Mouse (Mus musculus) midbrain, embryonic 12.5 days (tissue): ENCODE measurements around the gene Stard13. TPM values are rescaled to one million over a fixed set of nuclear protein-coding genes. Genes with fewer than 3 reads are reported as not detected.

ENCODE experiments used
- ATAC-seq: fragments of 200-750 bp; cut with Nextera tagmentation; 2 replicates; pipeline ENCODE4 v1.8.0; 2017; ENCODE audit warnings: low read depth, moderate TSS enrichment, moderate library complexity; ENCODE audit not compliant: low FRiP score
- H3K27ac ChIP-seq: fragments of 300-500 bp; sonication (generic); replicated peaks from 2 replicates; pipeline ENCODE4 v1.5.1; 2016; ENCODE audit warnings: mild to moderate bottlenecking
- H3K27me3 ChIP-seq: fragments of 300-500 bp; sonication (generic); 2 replicates; pipeline ENCODE4 v1.6.1; 2016; ENCODE audit warnings: mild to moderate bottlenecking
- H3K36me3 ChIP-seq: fragments of 300-500 bp; sonication (generic); 2 replicates; pipeline ENCODE4 v1.6.1; 2016
- H3K4me1 ChIP-seq: fragments of 300-500 bp; sonication (generic); 2 replicates; pipeline ENCODE4 v1.6.1; 2016
- H3K4me2 ChIP-seq: fragments of 300-500 bp; sonication (generic); replicated peaks from 2 replicates; pipeline ENCODE4 v1.6.1; 2016; ENCODE audit warnings: mild to moderate bottlenecking, moderate library complexity
- H3K4me3 ChIP-seq: fragments of 300-500 bp; sonication (generic); 2 replicates; pipeline ENCODE4 v1.5.1; 2016; ENCODE audit warnings: mild to moderate bottlenecking
- H3K9ac ChIP-seq: fragments of 300-500 bp; sonication (generic); replicated peaks from 2 replicates; pipeline ENCODE4 v1.6.1; 2016; ENCODE audit warnings: mild to moderate bottlenecking, moderate library complexity
- H3K9me3 ChIP-seq: fragments of 300-500 bp; sonication (generic); 2 replicates; pipeline ENCODE4 v1.6.1; 2016; ENCODE audit warnings: mild to moderate bottlenecking
- WGBS: fragments of 180-500 bp; shearing (Covaris S2); methylation state at CpG from one replicate; pipeline ENCODE4 v1.1.7; 2016; 5-methylcytosine and 5-hydroxymethylcytosine counted together
- polyA plus RNA-seq: library from polyadenylated mRNA; unstranded; fragments of >200 nt; fragmentation: Nextera tagmentation; extraction: Ambion mirVana; gene quantifications from 2 replicates; pipeline ENCODE4 v1.2.1, GENCODE M21; 2016

Stard13 gene
- polyA plus RNA-seq, 1 experiment from 2014 or later = 5.6 TPM

DNA sequence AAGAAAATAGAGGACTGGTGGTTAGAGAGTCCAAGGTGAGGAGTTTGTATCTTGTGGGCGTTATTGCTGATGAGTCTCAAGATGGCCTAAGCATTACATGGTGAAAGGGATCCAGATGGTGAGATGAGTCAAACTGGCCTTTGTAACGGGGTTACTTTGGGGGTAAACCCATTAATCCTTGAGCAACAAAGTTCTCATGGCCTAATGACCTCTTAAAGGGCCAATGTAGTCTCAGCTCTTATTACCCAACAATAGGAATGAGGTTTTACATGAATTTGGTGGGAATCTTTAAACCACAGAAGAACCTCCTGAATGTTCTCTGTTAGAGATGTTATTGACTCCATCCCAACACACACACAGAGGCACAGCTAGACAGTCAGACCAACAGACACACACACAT, 14.4 kb upstream of the Stard13 start:
- H3K36me3 ChIP-seq = no peaks in the 10 kb centered on the region
- no peak overlapping the region for H3K27ac ChIP-seq
- WGBS = 73% methylated on average over 2 of the region's 2 CpGs
- no peaks in the 10 kb centered on the region for H3K9me3 ChIP-seq
- H3K4me2 ChIP-seq = no peak overlapping the region
- no peak for ATAC-seq
- no peaks in the 10 kb centered on the region for H3K27me3 ChIP-seq
- H3K4me1 ChIP-seq = peaks cover 2% of the 10 kb centered on the region; the same call in 1 of the 2 replicates
- H3K9ac ChIP-seq = no peak overlapping the region
- no peak overlapping the region for H3K4me3 ChIP-seq

DNA sequence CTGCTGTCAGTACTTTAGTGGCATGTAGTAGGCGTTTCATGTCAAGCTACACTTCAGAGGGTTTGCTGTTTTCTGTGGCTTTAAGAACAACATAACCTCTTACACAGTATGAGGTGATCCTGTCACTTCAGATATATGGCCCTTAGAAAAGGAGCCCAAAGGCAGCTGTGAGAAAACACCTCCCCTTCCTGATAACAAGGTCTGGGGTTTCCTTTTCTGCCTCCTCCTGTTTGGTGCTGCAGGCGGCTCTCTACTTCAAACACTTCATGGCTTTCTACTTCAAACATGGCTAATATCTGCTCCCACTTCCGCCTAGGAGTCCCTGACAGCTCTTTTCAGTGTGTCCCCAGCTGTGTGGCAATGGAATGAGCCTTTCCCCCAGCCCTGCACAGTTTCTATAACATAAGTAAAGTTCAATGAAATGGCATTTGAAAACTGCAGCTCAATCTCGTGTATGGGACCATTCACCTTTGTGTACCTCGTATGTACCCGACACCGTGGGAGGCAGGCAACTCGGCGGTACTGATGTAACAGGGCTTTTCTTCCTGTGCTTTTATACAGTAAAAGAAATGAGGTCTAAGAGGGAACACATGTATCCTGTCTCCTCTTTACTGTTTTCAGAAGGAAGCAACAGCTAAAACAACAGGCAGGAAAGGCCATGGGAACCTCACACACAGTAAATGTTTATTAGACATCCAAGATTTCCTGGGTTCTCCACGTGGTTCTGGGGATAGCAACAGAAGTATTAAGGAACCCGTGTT, 13.7 kb upstream of the Stard13 start:
- Histone ChIP-seq H3K4me1 (peaks cover 2% of the 10 kb centered on the region; the same call in 1 of the 2 replicates), H3K27me3 (no peaks in the 10 kb centered on the region), H3K27ac (no peak overlapping the region), H3K4me2 (no peak overlapping the region), H3K9me3 (no peaks in the 10 kb centered on the region), H3K4me3 (no peak overlapping the region), H3K36me3 (no peaks in the 10 kb centered on the region), H3K9ac (no peak overlapping the region)
- no peak for ATAC-seq
- WGBS = 72% methylated on average over 11 of the region's 11 CpGs

DNA sequence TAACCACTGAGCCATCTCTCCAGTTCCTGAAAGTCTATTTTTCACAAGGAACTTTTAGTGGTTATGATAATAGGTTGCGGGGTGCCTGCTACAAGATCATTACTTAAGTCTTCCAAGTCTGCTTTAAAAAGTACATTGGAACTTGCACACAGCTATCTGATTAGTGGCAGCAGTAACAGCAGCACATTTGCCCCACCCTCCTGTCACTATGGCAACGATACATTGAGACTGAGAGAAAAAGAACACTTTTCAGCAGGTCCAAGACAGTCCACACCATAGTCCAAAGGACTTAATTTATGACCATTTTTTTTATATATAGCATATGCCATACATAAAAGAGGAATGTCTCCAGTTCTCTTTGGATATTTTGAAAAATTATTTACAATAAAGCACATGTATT, 12.7 kb upstream of the Stard13 start:
- H3K36me3 ChIP-seq = no peaks in the 10 kb centered on the region
- no peak overlapping the region for H3K4me2 ChIP-seq
- H3K4me1 ChIP-seq = peaks cover 2% of the 10 kb centered on the region; the same call in 1 of the 2 replicates
- H3K27ac ChIP-seq = no peak overlapping the region
- H3K27me3 ChIP-seq = no peaks in the 10 kb centered on the region
- WGBS = 89% methylated on average over 2 of the region's 2 CpGs
- no peak overlapping the region for H3K9ac ChIP-seq
- H3K9me3 ChIP-seq = no peaks in the 10 kb centered on the region
- ATAC-seq = no peak
- no peak overlapping the region for H3K4me3 ChIP-seq

DNA sequence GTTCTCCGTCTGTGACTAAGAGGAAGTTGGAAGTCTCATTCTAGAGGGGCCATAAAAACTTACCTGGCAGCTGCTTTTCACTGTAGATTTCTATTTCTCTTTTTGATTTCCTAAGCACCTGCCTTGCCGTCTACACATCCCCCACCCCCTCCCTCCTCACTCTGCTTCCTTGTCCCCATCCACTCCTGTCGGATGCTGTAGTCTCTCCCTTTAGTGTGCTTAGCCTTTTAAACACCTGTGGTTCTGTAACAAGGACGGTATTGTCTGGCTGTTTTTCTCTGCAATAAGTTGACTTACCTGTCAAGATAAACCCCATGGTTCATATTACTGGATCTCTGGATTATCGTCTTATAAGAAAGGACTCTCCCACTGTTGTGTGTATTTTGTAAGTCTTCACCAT, 11.9 kb upstream of the Stard13 start:
- 90% methylated on average over 5 of the region's 5 CpGs for WGBS
- Histone ChIP-seq H3K4me2 (no peak overlapping the region), H3K4me3 (no peak overlapping the region), H3K36me3 (no peaks in the 10 kb centered on the region), H3K4me1 (peaks cover 2% of the 10 kb centered on the region; the same call in 1 of the 2 replicates), H3K27ac (no peak overlapping the region), H3K27me3 (no peaks in the 10 kb centered on the region), H3K9ac (no peak overlapping the region), H3K9me3 (no peaks in the 10 kb centered on the region)
- ATAC-seq = no peak

DNA sequence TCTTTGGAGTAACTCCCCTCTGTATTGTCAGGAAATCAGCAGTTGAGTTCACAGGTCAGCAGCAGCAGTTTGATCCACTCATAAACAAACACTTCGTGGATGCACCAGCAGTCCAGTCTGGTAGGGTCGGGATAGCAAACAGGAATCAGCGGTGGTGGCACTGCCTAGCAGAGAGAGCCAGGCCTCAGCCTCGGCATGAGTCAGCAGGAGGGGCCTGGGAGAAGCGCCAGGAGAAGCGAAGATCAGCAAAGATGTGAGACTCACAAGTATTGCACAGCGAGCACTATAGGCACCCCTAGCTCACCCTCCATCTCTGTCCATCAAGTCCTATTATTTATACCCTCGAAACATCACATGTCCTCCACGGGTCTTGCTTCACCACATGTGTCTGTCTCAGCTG, 5.1 kb upstream of the Stard13 start:
- no peak overlapping the region for H3K9ac ChIP-seq
- ATAC-seq = no peak
- H3K27me3 ChIP-seq = peaks cover 10% of the 10 kb centered on the region; the same call in 1 of the 2 replicates

DNA sequence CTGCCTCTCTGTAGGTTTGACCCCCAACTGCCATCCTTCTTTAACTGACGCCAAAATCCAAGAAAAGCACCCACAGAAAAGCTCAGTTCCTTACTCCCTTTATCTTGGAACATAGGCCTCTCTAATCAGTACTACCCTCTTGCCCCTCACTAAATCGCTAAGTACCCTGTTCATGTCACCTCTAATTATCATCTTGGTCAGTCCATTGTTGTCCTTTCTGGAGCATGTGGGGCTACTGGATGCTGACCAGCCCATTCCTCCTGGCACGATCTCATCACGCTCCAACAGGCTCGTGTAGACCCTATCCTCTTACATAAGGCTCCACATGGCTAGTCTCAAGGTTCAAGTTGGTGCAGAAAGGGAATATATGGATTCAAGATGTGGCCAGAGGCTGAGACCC, 2.8 kb upstream of the Stard13 start:
- H3K36me3 ChIP-seq = no peaks in the 10 kb centered on the region
- no peak overlapping the region for H3K4me3 ChIP-seq
- H3K27me3 ChIP-seq = peaks cover 30% of the 10 kb centered on the region
- 75% methylated on average over 5 of the region's 5 CpGs for WGBS
- H3K4me1 ChIP-seq = peaks cover 11% of the 10 kb centered on the region; the same call in 1 of the 2 replicates
- H3K27ac ChIP-seq = no peak overlapping the region
- no peak for ATAC-seq
- no peak overlapping the region for H3K4me2 ChIP-seq
- no peak overlapping the region for H3K9ac ChIP-seq
- no peaks in the 10 kb centered on the region for H3K9me3 ChIP-seq

More for the DNA sequence above, 5.1 kb upstream of the Stard13 start:
- Histone ChIP-seq H3K9me3 (no peaks in the 10 kb centered on the region), H3K36me3 (no peaks in the 10 kb centered on the region), H3K27ac (no peak overlapping the region), H3K4me2 (no peak overlapping the region), H3K4me1 (peaks cover 3% of the 10 kb centered on the region; the same call in 1 of the 2 replicates), H3K4me3 (no peak overlapping the region)
- 78% methylated on average over 9 of the region's 9 CpGs for WGBS

DNA sequence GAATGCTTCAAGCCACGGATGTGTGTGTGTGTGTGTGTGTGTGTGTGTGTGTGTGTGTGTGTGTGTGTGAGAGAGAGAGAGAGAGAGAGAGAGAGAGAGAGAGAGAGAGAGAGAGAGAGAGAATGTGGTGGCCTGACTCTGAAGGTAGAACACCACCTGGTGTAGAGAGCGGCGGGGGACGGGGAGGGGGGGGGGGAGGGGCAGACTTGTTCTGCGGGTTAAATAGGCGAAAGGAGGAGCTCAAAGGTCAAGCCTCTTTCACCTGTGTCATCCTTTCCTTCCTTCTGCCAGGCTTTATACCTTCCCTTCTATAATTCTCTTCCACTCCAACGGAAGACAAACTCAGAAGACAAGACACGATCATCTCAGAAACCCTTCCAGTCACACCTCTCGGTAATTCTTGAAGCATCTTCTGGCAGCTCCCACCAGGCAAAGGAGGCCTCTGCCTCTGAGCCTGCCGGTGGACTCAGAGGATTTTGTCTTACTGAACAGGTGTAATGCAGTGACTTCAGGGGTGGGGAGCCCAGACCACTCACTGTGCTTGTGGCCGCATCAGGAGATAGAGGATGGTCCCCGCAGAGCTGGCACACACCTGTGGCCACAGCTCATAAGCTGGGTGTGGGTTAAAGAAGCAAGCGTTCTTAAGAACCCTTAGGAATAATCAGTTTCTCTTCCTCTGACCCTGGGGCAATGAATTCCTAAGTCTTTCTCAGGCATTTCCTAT, 898 bp downstream of the Stard13 start:
- peaks cover 30% of the 10 kb centered on the region for H3K27me3 ChIP-seq
- H3K9me3 ChIP-seq = no peaks in the 10 kb centered on the region
- WGBS = 24% methylated on average over 8 of the region's 13 CpGs
- H3K4me1 ChIP-seq = peaks cover 11% of the 10 kb centered on the region; the same call in 1 of the 2 replicates
- peak; percentile 21; the same call in 1 of the 2 replicates for ATAC-seq
- peak overlapping the region; percentile 44 for H3K4me3 ChIP-seq
- H3K36me3 ChIP-seq = no peaks in the 10 kb centered on the region
- H3K4me2 ChIP-seq = peak overlapping the region; percentile 85
- peak overlapping the region; percentile 40 for H3K9ac ChIP-seq
- no peak overlapping the region for H3K27ac ChIP-seq

DNA sequence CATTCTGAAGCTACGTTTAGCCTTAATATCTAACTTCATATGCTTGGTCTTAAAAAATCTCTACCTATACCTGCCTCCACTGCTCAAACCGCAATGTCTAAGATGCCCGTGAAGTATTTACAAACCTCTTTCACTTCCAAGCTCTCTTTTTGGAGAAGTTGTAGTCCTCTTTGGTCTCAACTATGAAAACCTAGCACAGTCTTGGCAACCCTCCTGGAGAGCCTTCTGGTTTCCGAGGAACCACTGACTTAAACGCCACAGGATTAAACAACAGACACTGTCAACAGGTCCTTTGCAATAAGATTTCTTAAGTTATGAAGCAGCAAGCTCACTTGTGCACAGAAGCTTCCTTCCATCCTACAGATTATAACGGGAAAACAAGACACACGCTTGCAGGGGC, 1.8 kb downstream of the Stard13 start:
- Histone ChIP-seq H3K9ac (no peak overlapping the region), H3K27ac (no peak overlapping the region), H3K4me2 (no peak overlapping the region), H3K27me3 (peaks cover 30% of the 10 kb centered on the region), H3K4me1 (peaks cover 11% of the 10 kb centered on the region; the same call in 1 of the 2 replicates), H3K9me3 (no peaks in the 10 kb centered on the region), H3K36me3 (no peaks in the 10 kb centered on the region), H3K4me3 (no peak overlapping the region)
- no peak for ATAC-seq
- WGBS = 93% methylated on average over 7 of the region's 7 CpGs

DNA sequence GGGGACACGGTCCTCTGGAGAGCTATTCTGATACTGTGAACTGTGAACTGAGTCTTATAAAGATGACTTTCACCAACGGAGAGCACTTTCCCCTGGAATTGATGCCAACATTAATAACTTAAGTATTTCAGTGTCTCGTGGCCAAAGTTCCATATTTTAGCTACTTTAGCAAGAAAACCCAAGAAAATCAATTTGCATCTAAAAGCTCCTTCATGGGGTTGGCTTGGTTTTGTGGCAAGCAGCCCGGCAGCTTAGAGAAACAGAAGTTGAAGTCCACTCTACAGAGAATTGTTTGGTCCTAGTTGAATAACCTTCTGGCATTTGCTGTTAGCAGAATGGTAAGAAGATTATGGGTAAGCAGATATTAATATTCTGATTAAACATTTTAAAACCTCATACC, 2.2 kb downstream of the Stard13 start:
- Histone ChIP-seq H3K4me2 (no peak overlapping the region), H3K4me1 (peaks cover 11% of the 10 kb centered on the region; the same call in 1 of the 2 replicates), H3K27ac (no peak overlapping the region), H3K36me3 (no peaks in the 10 kb centered on the region), H3K9ac (no peak overlapping the region), H3K4me3 (no peak overlapping the region), H3K27me3 (peaks cover 30% of the 10 kb centered on the region), H3K9me3 (no peaks in the 10 kb centered on the region)
- ATAC-seq = no peak
- 89% methylated on average over 4 of the region's 4 CpGs for WGBS

DNA sequence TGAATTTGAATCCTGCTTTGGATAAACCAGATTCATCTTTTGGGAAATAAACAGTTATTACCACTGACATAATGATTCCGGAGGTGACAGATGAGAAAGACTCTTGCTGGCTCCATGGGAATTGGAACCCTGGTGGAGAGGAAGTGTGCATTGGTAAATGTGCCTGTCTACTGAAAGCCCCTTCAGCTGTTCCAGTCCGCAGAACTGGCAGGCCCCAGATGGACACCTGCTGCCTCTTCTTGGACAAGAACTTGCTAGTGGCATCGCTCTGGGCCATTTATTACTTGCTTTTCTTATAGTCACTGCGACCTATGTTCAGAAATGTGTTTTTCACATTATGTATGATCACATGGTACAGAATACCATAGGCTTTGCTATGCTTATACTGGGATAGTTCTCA, 3.2 kb downstream of the Stard13 start:
- Histone ChIP-seq H3K4me2 (no peak overlapping the region), H3K27ac (no peak overlapping the region), H3K4me3 (no peak overlapping the region), H3K4me1 (peaks cover 11% of the 10 kb centered on the region; the same call in 1 of the 2 replicates), H3K27me3 (peaks cover 25% of the 10 kb centered on the region), H3K36me3 (no peaks in the 10 kb centered on the region), H3K9ac (no peak overlapping the region), H3K9me3 (no peaks in the 10 kb centered on the region)
- 92% methylated on average over 4 of the region's 4 CpGs for WGBS
- no peak for ATAC-seq

DNA sequence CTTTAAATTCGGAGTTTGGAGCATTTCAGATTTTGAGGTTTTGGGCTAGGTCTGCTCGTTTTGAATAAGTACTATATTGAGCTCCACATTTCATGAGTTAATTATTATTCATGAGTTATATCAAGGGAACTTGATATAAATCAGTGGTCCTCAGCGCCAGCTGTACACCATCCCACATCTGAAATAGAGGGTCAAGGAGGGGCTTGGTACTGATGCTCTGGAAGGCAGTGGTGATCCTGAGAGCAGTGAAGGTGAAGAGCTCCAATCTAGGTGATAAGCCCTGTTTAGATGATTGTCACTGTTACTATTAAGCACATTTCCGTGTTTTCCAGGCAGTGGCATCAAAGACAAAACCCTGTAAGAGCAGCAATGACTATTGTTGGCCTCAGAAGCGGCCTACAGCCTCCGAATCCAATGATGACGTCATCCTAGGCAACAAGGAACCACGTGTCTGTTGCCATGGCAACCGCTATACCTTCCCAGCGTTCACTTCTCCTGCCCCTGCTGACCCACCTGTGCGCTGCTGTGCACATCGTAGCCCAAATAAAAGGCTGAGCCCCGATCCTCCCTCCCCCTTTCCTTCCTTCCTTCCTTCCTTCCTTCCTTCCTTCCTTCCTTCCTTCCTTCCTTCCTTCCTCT, 5.2 kb downstream of the Stard13 start:
- no peak for ATAC-seq
- H3K27me3 ChIP-seq = peaks cover 18% of the 10 kb centered on the region
- no peaks in the 10 kb centered on the region for H3K36me3 ChIP-seq
- peaks cover 7% of the 10 kb centered on the region; the same call in 1 of the 2 replicates for H3K4me1 ChIP-seq
- no peak overlapping the region for H3K4me2 ChIP-seq
- H3K27ac ChIP-seq = no peak overlapping the region
- WGBS = 68% methylated on average over 13 of the region's 13 CpGs
- no peaks in the 10 kb centered on the region for H3K9me3 ChIP-seq
- no peak overlapping the region for H3K4me3 ChIP-seq
- H3K9ac ChIP-seq = no peak overlapping the region
